Mouse (Mus musculus): ENCODE data around the gene Plekhh1. TPM values are rescaled to one million over a fixed set of nuclear protein-coding genes. Genes with fewer than 3 reads are reported as not detected.

Plekhh1 gene
- polyA plus RNA-seq, 1 experiment from 2014 or later, result 2.1 TPM

DNA sequence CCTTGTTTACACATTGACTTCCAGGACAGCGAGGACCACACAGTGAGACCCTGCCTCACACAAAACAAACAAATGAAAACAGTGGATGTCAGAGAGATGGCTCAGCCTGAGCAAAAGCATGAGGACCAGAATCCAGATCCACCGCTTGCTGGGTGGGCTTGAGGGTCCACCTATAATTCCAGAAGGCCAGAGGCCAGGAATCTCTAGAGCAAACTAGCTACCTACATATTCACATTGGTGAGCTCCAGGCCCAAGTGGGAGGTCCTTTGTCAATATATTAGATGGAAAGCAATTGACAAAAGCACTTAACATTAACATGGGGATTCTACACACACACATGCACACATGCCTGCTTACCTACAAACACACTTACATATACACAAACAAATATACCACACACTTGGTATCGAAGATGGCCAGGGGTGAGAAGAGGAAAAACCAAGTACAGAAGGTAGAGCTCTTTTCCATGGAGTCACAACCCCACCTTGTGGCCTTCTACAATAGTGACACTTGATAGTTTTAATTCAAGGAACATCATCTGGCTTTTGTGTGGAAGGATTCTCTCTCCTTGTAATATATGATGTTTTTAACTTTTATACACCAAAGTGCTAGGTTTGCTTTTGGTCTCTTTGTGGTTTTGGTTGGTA is 68.3 kb downstream of the Plekhh1 start:
- WGBS, result 63% methylated on average over 3 of the region's 3 CpGs
- Histone ChIP-seq H3K4me3 (no peak overlapping the region), H3K27ac (no peak overlapping the region), H3K4me2 (no peak overlapping the region), H3K36me3 (no peaks in the 10 kb centered on the region), H3K4me1 (replicated peaks) (no peaks in the 10 kb centered on the region), H3K9me3 (no peaks in the 10 kb centered on the region), H3K9ac (no peak overlapping the region), H3K27me3 (no peaks in the 10 kb centered on the region)
- no peak for ATAC-seq (ENCODE audit: low FRiP score)

DNA sequence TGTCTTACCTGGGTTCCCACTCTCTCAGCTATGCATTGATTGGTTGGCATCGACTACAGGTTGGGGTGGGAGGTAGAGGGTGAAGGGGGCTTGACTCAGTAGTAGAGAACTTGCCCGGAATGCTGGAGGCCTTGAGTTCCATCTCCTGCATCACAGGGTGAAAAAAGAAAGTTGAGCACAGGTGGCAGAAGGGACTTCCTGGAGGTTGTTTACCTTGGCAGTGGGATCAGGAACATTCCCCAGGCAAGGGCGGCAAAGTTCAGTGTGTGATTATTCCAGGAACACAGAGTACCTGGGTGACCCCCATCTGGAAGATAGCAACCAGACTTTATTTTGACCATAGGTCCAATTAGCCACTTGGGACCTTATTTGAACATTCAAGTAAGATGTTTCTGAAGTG is 74.8 kb downstream of the Plekhh1 start:
- no peak overlapping the region for H3K9ac ChIP-seq
- H3K27ac ChIP-seq, result no peak overlapping the region
- no peak overlapping the region for H3K4me3 ChIP-seq
- H3K27me3 ChIP-seq, result no peaks in the 10 kb centered on the region
- H3K4me1 ChIP-seq (replicated peaks), result no peaks in the 10 kb centered on the region
- no peak overlapping the region for H3K4me2 ChIP-seq
- H3K36me3 ChIP-seq, result no peaks in the 10 kb centered on the region
- no peaks in the 10 kb centered on the region for H3K9me3 ChIP-seq
- 91% methylated on average over 3 of the region's 3 CpGs for WGBS
- no peak for ATAC-seq (ENCODE audit: low FRiP score)

- ATAC-seq (ENCODE audit: low FRiP score), result no peak
- Histone ChIP-seq H3K27ac (no peak overlapping the region), H3K36me3 (no peaks in the 10 kb centered on the region), H3K27me3 (no peaks in the 10 kb centered on the region), H3K9ac (no peak overlapping the region), H3K9me3 (no peaks in the 10 kb centered on the region), H3K4me2 (no peak overlapping the region), H3K4me1 (replicated peaks) (no peaks in the 10 kb centered on the region), H3K4me3 (no peak overlapping the region)
- WGBS, result 73% methylated on average over 2 of the region's 2 CpGs
Observed at GRCm38 (mm10) chr12:79104544-79104943, 75.6 kb downstream of the Plekhh1 start.

- no peak overlapping the region for H3K27ac ChIP-seq
- H3K4me3 ChIP-seq, result no peak overlapping the region
- no peaks in the 10 kb centered on the region for H3K9me3 ChIP-seq
- no peaks in the 10 kb centered on the region for H3K4me1 ChIP-seq (replicated peaks)
- H3K9ac ChIP-seq, result no peak overlapping the region
- H3K4me2 ChIP-seq, result no peak overlapping the region
- no peaks in the 10 kb centered on the region for H3K27me3 ChIP-seq
- H3K36me3 ChIP-seq, result no peaks in the 10 kb centered on the region
- WGBS, result 84% methylated on average over 5 of the region's 5 CpGs
- no peak for ATAC-seq (ENCODE audit: low FRiP score)
Observed at GRCm38 (mm10) chr12:79105312-79105711, 76.3 kb downstream of the Plekhh1 start.

GRCm38 (mm10) chr12:79118991-79119390 is 90.0 kb downstream of the Plekhh1 start:
- Histone ChIP-seq H3K36me3 (no peaks in the 10 kb centered on the region), H3K4me2 (no peak overlapping the region), H3K27ac (no peak overlapping the region), H3K4me3 (no peak overlapping the region), H3K27me3 (no peaks in the 10 kb centered on the region), H3K9me3 (no peaks in the 10 kb centered on the region), H3K4me1 (replicated peaks) (no peaks in the 10 kb centered on the region), H3K9ac (no peak overlapping the region)
- no peak for ATAC-seq (ENCODE audit: low FRiP score)
- 92% methylated on average over 4 of the region's 4 CpGs for WGBS

DNA sequence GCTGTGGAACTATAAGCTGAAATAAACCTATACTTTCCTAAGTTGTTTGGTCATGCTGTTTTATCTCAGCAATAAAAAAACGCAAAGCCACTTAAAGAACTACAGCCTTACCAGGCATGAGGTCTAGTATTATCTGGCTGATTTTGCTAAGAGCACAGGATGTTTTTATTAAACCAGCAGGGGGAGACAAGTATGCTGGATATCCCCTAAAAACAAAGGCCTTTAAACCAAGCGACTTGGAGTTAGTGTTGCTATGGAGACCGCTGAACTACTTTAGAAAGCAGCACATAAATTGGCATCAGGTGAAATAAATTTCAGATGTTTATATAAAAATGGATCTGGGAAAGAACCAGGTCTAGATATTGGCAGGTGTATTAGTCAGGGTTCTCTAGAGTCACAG is 93.9 kb downstream of the Plekhh1 start:
- 35% methylated on average over 3 of the region's 3 CpGs for WGBS
- no peak overlapping the region for H3K4me3 ChIP-seq
- ATAC-seq (ENCODE audit: low FRiP score), result no peak
- no peak overlapping the region for H3K27ac ChIP-seq
- no peaks in the 10 kb centered on the region for H3K36me3 ChIP-seq
- no peaks in the 10 kb centered on the region for H3K27me3 ChIP-seq
- H3K9ac ChIP-seq, result no peak overlapping the region
- H3K9me3 ChIP-seq, result no peaks in the 10 kb centered on the region
- no peak overlapping the region for H3K4me2 ChIP-seq
- H3K4me1 ChIP-seq (replicated peaks), result no peaks in the 10 kb centered on the region

GRCm38 (mm10) chr12:79130299-79131177 is 101.6 kb downstream of the Plekhh1 start, which contains the start of gene Arg2:
TSS of gene Arg2 (plus strand) at chr12:79130777.
- peak; percentile 98 for ATAC-seq (ENCODE audit: low FRiP score)
- Histone ChIP-seq H3K36me3 (peaks cover 3% of the 10 kb centered on the region; the same call in 1 of the 2 replicates), H3K4me2 (peak within 1 kb of the TSS; percentile 89), H3K27ac (peak within 1 kb of the TSS; percentile 63), H3K4me3 (peak within 1 kb of the TSS; percentile 58), H3K9me3 (no peaks in the 10 kb centered on the region), H3K9ac (peak within 1 kb of the TSS; percentile 72), H3K27me3 (peaks cover 38% of the 10 kb centered on the region), H3K4me1 (replicated peaks) (peaks cover 26% of the 10 kb centered on the region)
- under 1% methylated on average over 45 of the region's 47 CpGs for WGBS

Other genes starting within 250 kb of the Plekhh1 start
- 119 and 122 TPM in 2 replicates for gene Atp6v1d, start 167.5 kb upstream of the Plekhh1 start, polyA plus RNA-seq (2015; fragmentation: Nextera tagmentation; extraction: Ambion mirVana)
- gene Eif2s1, start 167.3 kb upstream of the Plekhh1 start, polyA plus RNA-seq (2015; fragmentation: Nextera tagmentation; extraction: Ambion mirVana), result 154 and 170 TPM in 2 replicates
- 1.1 and 1.3 TPM in 2 replicates for gene Plek2, start 122.2 kb upstream of the Plekhh1 start, polyA plus RNA-seq (2015; fragmentation: Nextera tagmentation; extraction: Ambion mirVana)
- 44.1 and 49.8 TPM in 2 replicates for gene Tmem229b, start 21.5 kb upstream of the Plekhh1 start, polyA plus RNA-seq (2015; fragmentation: Nextera tagmentation; extraction: Ambion mirVana)
- 20.6 and 22.1 TPM in 2 replicates for gene Pigh, start 60.5 kb downstream of the Plekhh1 start, polyA plus RNA-seq (2015; fragmentation: Nextera tagmentation; extraction: Ambion mirVana)
- gene Arg2, start 101.6 kb downstream of the Plekhh1 start, polyA plus RNA-seq (2015; fragmentation: Nextera tagmentation; extraction: Ambion mirVana), result 37.3 and 41.0 TPM in 2 replicates
- 195 and 196 TPM in 2 replicates for gene Vti1b, start 143.5 kb downstream of the Plekhh1 start, polyA plus RNA-seq (2015; fragmentation: Nextera tagmentation; extraction: Ambion mirVana)
- gene Rdh11, start 163.1 kb downstream of the Plekhh1 start, polyA plus RNA-seq (2015; fragmentation: Nextera tagmentation; extraction: Ambion mirVana), result 25.4 and 26.2 TPM in 2 replicates
- 0.40 and 1.1 TPM in 2 replicates for gene Rdh12, start 179.8 kb downstream of the Plekhh1 start, polyA plus RNA-seq (2015; fragmentation: Nextera tagmentation; extraction: Ambion mirVana)